Mouse (Mus musculus): ENCODE measurements around the gene Tusc2.

Gene Tusc2

GRCm38 (mm10) chr9:107563029-107563581, at the start of gene Tusc2:
TSS of gene Tusc2 (plus strand) at chr9:107563255.
- DNase-seq (ENCODE audit: extremely low spot score): peak; percentile 90

- peak; percentile 86 for DNase-seq (ENCODE audit: extremely low spot score)
These were observed 48.6 kb upstream of the Tusc2 start for GRCm38 (mm10) chr9:107514303-107514955.

DNA sequence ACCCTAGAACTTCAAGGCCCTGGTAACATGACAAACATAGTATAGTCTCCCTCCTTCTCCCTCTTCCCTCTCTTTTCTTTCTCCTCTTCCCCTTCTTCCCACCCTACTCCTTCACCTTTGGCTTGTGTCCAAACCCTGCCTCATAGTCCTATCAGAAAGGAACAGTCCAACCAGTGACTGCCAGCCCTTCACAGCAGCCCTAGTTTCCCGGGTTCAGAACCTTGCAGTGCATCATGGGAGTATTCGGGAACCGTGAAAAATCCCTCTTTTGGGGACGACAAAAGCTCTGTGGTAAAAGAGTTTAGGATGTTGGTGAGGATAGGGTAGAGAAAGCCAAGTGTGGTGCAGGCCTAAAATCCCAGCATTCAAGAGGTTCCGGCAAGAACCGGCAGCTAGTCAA, 42.7 kb upstream of the Tusc2 start:
- no peak for DNase-seq (ENCODE audit: extremely low spot score)

- no peak for DNase-seq (ENCODE audit: extremely low spot score)
These were observed 41.9 kb upstream of the Tusc2 start for GRCm38 (mm10) chr9:107521190-107521589.

DNA sequence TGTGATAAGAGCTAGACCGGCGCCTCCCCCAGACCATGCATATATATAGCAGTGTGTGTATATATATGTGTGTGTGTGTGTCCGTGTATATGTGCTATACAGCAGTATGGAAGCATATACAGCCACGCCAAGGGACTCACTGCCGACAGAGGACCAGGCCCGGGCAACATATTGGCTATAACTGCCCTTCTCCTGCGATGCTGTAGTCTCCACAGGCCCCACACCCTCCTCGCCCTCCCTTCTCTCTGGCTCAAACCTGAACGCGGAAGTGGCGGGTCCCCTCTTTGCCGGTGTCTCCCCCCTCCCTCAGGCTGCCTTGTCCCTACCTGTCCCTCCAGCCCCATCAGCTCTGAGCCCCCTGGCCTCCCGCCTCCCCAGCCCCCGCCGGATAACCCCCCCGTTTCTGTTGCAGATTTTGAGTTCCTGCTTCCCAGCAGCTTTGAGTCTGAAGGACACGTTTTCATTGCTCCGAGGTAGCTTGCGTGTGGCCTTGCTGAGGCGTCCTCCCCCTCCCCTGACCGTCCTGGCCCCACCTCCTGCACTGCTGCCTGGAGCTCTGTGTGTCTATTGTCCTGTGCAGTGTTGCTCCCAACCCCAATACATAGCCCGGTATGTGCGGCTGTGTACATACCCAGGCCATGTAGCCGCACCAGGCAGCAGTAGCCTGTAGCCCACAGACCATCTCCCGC, 41.2 kb upstream of the Tusc2 start:
- peak; percentile 33 for DNase-seq (ENCODE audit: extremely low spot score)

- no peak for DNase-seq (ENCODE audit: extremely low spot score)
These were observed 40.7 kb upstream of the Tusc2 start for GRCm38 (mm10) chr9:107522400-107522711.

DNA sequence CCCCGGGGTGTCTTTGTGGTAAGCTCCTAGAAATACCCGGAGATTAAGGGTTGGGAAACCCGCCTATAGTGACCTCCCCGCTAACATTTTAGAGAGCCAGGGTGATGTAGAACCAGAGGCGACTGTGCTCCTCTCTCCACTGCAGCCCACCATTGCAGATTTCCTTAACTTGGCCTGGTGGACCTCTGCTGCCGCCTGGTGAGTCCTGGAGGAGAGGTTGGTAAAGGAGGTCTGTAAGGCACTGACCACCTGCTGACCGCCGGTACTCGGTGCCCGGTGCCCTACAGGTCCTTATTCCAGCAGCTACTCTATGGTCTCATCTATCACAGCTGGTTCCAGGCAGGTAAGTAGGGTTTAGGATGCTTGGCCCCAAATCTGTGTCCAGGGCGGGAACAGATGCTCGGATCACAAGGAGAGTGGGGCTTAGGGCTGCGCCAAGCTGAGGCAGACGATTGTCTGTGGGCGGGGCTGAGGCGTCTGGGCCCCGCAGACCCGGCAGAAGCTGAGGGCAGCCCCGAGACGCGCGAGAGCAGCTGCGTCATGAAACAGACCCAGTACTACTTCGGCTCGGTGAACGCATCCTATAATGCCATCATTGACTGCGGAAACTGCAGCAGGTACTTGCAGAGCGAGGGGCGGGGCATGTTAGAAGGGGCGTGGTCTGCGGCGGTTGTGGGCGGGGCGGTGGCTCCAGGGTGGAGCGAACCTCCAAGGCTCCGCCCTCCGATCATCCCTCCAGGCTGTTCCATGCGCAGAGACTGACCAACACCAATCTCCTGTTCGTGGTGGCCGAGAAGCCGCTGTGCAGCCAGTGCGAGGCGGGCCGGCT, 36.6 kb upstream of the Tusc2 start:
- peak; percentile 95 for DNase-seq (ENCODE audit: extremely low spot score)

DNA sequence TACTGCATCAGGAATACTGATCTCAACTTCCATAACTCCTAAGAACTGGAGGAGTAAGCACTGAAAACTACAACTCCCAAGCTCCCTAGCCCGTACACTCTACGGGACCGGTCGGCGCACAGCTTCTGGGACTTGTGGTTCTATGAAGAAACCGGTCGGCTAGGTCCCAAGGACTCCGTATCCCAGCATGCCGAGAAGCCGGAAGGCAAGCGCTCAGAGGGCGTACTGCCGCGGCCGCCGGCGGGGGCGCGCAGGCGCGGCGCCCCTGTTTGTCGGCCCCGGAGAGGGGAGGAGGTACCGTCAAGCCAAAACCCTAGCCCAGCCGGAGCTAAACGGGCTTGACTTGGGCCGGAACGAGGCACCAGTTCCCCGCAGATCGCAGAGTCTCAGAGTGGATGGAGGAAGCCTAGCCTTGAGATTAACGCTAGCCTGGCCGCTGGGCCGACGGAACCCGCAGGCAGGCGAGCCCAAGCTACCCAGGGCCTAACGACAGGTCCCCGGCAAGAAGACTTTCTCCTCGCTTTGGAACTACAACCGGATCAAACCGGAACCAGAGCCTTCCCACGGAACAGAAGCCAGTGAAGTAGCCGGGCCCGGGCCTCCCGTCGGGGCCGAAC, 29.2 kb upstream of the Tusc2 start, which contains the start of gene Tmem115:
Gene Tmem115, plus strand, starts transcription at position 155 of the 617 bp plus-strand sequence.
- peak; percentile 87 for DNase-seq (ENCODE audit: extremely low spot score)

DNA sequence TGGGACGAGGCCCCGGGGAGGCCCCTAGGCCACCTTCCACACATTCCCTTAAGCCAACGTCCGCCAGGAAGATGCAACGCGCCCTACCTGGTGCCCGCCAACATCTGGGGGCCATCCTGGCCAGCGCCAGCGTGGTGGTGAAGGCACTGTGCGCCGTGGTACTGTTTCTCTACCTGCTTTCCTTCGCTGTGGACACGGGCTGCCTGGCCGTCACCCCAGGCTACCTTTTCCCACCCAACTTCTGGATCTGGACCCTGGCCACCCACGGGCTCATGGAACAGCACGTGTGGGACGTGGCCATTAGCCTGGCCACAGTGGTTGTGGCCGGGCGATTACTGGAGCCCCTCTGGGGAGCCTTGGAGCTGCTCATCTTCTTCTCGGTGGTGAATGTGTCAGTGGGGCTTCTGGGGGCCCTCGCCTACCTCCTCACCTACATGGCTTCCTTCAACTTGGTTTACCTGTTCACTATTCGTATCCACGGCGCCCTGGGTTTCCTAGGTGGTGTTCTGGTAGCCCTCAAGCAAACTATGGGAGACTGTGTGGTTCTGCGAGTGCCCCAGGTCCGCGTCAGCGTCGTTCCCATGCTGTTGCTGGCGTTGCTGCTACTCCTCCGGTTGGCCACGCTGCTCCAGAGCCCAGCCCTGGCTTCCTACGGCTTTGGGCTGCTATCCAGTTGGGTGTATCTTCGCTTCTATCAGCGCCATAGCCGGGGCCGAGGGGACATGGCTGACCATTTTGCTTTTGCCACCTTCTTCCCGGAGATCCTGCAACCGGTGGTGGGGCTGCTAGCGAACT, 28.4 kb upstream of the Tusc2 start:
- no peak for DNase-seq (ENCODE audit: extremely low spot score)

DNA sequence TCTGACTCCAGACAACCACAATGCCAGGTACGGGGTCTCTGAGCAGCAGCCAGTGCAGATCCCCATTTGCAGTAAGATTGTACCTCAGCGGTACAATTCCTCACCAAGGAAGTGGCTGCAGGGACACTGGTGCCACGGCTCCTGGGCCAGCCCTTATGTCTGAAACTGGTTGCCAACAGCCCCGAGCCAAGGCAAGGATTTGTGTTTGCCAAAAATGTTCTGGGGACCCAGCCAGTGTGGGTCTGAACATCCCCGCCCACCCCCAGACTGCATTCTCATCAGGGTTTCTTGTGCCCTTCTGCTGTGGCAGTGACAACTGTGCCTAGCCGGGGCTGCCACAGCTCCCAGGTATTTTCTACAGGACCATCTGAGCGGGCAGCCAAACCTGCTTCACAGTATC, 24.8 kb upstream of the Tusc2 start:
- DNase-seq (ENCODE audit: extremely low spot score): no peak

DNA sequence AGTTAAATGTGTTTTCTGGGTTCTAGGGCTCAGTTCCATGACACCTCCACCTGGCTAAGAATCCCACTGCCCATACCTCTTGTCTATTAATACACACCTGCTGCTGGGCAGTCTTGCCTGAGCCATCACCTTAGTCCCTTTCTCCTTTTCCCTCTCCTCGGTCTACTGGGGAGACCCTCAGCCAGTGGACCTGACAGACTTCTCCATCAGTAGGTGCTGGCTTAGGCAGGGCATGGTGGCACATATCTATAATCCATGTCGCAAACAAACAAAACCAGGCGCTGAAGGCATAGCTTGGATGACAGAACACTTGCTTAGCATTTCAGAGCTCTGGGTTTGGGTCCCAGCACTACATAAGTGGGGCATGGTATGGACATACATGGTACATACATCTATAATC, 24.3 kb upstream of the Tusc2 start:
- DNase-seq (ENCODE audit: extremely low spot score): no peak

DNA sequence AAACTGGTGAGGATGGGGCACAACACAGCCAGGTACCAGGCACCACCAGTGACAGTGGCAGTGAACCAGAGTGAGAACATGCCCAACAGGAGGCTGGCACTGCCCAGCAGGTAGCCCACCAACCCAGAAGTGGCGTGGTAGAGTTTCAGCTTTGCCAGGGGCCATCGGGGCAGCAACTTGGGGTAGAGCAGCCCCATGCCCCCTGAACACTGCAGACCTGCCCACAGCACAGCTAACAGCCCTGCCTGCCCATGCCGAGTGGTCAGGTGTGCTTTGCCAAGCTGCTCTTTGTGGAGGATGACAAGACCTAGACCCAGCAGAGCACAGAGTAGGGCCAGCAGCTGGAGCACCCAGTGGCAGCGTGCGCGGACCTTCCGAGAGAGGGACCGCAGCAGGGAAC, 23.1 kb upstream of the Tusc2 start:
- no peak for DNase-seq (ENCODE audit: extremely low spot score)

DNA sequence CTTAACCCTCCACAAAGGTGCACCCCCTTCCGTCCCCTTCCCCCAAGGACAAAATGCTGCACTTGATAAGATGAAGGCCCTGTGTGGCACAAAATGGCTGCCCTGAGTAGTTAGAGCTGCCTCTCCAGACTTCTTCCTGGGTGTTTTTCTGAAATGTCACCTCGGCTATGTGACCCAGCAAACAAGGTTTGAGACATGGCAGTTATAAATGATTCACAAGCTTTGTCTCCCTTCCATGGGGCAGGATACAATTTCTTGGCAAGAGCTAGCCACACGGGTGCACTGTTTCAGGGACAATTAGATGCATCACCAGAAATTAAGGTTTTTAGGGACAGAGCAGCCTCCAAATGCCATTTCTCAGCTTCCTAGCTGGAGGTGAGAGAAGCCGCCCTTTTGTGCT, 22.6 kb upstream of the Tusc2 start:
- no peak for DNase-seq (ENCODE audit: extremely low spot score)

GRCm38 (mm10) chr9:107541005-107541404, 22.1 kb upstream of the Tusc2 start:
- no peak for DNase-seq (ENCODE audit: extremely low spot score)

DNA sequence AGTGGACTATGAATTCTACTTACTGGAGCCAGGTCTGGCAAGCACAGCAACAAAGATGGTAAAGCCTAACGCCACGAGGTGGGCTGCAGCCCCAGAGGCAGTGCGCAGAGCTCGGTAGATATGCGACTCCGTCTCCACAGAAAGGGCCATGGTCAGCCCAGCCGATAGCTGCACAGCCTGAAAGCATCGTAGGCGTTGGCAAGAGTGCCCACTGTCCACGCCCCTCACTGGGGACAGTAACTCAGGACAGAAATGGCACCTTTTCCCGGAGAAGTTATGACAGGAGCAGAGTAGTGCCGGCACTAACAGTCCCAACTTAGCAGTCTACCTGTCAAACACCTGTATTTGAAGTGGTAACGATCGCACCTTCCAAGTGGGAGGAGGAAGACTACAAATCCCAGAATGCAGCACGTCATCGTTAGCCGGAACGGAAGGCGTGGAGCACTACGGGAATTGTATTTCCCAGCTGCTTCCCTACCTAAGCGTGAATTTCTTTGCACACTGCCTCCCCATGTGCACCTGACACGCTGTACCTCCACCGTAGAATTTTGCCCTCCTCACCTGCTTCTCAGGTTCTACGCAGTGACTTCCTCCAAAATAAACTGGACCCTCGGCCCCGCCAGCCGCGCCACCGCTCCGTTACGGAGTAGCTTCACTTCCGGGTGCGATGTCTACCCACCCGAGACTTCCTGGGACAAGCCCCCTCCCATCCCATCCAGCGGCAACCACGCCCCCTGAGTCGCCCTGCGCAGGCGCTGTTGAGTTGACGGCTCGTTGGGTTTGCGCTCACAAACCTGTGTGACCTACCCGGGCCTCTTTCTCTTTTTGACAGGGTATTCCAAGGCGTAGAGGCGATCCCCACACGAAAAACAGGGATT, 21.3 kb upstream of the Tusc2 start, which contains the start of the genes Cyb561d2 and Nprl2:
Gene Cyb561d2, minus strand, starts transcription at position 720 of the 878 bp plus-strand sequence.
Gene Nprl2, plus strand, starts transcription at position 753 of the 878 bp plus-strand sequence.
- peak; percentile 96 for DNase-seq (ENCODE audit: extremely low spot score)

DNA sequence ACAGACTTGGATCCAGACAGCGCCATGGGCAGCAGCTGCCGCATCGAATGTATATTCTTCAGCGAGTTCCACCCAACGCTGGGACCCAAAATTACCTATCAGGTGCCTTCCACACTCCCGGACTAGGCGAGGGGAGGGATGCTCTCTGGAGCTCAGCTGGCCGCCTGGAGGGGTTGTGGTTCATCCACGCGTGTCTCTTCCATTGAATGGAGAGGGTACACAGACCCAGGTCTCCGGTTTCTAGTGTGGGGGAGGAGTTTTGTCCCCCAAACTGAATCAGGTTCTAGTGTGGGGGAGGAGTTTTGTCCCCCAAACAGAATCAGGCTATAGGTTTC, 20.7 kb upstream of the Tusc2 start:
- no peak for DNase-seq (ENCODE audit: extremely low spot score)

GRCm38 (mm10) chr9:107542721-107543120, 20.3 kb upstream of the Tusc2 start:
- no peak for DNase-seq (ENCODE audit: extremely low spot score)

DNA sequence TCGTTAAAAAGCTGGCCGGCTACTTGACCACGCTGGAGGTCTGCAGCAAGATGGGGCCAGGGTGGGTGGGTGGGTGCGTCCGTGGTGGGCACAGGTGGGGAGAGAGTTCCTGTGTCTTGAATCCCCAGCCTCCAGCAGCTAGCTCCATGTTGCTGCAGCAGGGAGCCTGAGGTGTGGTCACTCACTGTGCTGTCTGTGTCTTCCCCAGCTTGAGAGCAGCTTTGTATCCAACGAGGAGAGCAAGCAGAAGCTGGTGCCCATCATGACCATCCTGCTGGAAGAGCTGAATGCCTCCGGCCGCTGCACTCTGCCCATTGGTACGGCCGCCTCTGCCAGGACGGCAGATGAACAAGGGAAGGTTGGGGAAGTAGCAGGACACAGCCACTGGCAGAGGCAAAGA, 19.8 kb upstream of the Tusc2 start:
- no peak for DNase-seq (ENCODE audit: extremely low spot score)

- no peak for DNase-seq (ENCODE audit: extremely low spot score)
These were observed 18.8 kb upstream of the Tusc2 start for GRCm38 (mm10) chr9:107544196-107544700.

GRCm38 (mm10) chr9:107544729-107545128, 18.3 kb upstream of the Tusc2 start:
- DNase-seq (ENCODE audit: extremely low spot score): no peak

All from embryo, embryonic 9.5 days (tissue).